Mouse (Mus musculus): ENCODE measurements around the gene Med27. TPM values are rescaled to one million over a fixed set of nuclear protein-coding genes. Genes with fewer than 3 reads are reported as not detected.

The Med27 gene
- polyA plus RNA-seq, 1 experiment = 5.7 TPM

DNA sequence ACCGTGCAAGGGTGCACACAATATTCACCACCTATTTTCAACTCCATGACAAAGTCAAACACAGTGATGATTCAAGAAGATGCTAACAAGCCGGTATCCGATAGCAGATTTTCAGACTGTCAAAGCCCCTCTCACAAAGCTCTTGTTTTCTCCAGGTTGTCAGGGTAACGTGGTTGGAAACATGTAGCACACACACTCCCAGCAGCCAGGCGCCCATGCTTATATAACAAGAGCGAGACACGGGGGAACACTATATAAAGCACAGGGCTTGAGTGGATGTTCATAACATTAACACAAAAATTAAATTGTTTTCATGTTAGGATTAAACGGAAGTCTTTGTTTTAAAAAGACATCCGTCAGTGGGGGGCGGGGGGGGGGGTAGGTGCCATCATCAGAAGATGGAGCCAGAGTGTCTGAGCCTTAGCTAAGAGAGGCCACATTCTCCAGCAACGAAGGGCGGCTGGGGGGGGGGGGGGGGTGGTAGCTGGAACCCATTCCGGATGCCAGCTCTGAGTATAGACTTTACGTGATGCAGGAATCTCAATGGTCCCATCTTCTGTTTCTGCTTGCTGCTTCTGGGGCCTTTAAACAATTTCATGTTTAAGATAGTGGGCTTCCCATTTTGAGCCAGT, 104.9 kb downstream of the Med27 start:
- TF ChIP-seq GATA1 (IDR thresholded peaks at IDR 0.05; ENCODE audit: low read length) = no peak
- TF ChIP-seq TAL1 (IDR thresholded peaks at IDR 0.05; ENCODE audit: low read length) = no peak
- H3K4me1 ChIP-seq (ENCODE audit: control insufficient read depth) = peaks cover under 1% of the 10 kb centered on the region
- no peak overlapping the region for H3K4me3 ChIP-seq (replicated peaks)
- H3K27me3 ChIP-seq (ENCODE audit: control insufficient read depth) = no peaks in the 10 kb centered on the region
- no peaks in the 10 kb centered on the region for H3K9me3 ChIP-seq (ENCODE audit: control insufficient read depth, low read length)
- H3K36me3 ChIP-seq (ENCODE audit: control insufficient read depth) = no peaks in the 10 kb centered on the region

DNA sequence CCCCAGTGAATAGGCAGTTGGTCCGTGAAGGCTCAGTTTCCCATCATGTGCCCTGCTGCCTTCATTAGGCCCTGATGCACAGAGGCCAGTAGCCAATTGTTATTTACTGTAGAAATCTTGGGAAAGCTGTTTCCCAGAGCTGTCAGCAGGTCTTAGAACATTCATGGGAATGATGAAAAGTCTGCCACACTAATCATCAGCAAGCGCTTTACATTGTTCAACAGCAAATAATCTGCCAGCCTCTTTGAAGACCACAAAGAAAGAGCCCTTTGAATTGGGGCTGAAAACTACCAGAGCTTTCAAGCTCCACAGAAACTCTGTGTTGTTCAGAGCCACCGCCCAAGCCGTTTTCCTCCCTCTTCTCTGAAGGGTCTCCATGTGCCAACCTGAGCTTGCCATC, 106.8 kb downstream of the Med27 start:
- no peaks in the 10 kb centered on the region for H3K9me3 ChIP-seq (ENCODE audit: control insufficient read depth, low read length)
- no peaks in the 10 kb centered on the region for H3K36me3 ChIP-seq (ENCODE audit: control insufficient read depth)
- H3K27me3 ChIP-seq (ENCODE audit: control insufficient read depth) = no peaks in the 10 kb centered on the region
- H3K4me1 ChIP-seq (ENCODE audit: control insufficient read depth) = peaks cover 18% of the 10 kb centered on the region
- no peak overlapping the region for H3K4me3 ChIP-seq (replicated peaks)
- TF ChIP-seq TAL1 (IDR thresholded peaks at IDR 0.05; ENCODE audit: low read length) = no peak
- no peak for TF ChIP-seq GATA1 (IDR thresholded peaks at IDR 0.05; ENCODE audit: low read length)

DNA sequence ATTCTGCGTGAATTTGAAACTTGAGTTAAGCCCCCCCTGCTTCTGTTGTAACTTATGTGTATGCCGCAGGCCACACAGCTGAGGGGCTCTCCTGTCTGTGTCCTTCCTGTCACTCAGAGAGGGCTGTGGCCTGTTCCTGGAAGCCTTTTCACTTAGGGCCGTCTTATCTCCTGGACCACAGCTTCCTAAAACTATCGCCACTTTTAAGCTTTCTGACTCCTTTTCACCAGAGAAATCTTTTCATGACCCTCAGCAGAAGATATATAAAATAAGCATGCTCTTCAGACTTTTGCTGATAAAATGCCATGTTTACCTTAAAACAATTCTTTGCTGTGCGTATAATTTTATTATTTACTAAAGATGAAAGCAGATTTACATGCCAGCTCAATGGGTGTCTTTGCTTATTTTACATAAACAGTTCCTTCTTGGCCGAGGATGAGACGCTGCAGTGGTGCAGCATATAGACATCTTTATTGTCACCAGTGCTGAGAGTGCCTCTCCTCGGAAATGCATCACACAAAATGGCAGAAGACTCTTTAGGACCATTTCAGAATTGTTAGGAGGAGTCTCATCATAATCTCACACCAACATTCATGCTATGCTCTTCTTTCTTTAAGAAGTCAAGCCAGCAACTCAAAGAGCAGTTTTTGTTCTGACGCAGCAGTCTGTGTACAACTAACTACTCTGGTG, 110.2 kb downstream of the Med27 start:
- Histone ChIP-seq H3K36me3 (ENCODE audit: control insufficient read depth) (no peaks in the 10 kb centered on the region), H3K9me3 (ENCODE audit: control insufficient read depth, low read length) (no peaks in the 10 kb centered on the region), H3K4me1 (ENCODE audit: control insufficient read depth) (peaks cover 20% of the 10 kb centered on the region), H3K27me3 (ENCODE audit: control insufficient read depth) (no peaks in the 10 kb centered on the region), H3K4me3 (replicated peaks) (no peak overlapping the region)
- no peak for TF ChIP-seq GATA1 (IDR thresholded peaks at IDR 0.05; ENCODE audit: low read length)
- TF ChIP-seq TAL1 (IDR thresholded peaks at IDR 0.05; ENCODE audit: low read length) = no peak

GRCm38 (mm10) chr2:29457677-29458076, 111.1 kb downstream of the Med27 start:
- Histone ChIP-seq H3K9me3 (ENCODE audit: control insufficient read depth, low read length) (no peaks in the 10 kb centered on the region), H3K4me1 (ENCODE audit: control insufficient read depth) (peaks cover 20% of the 10 kb centered on the region), H3K4me3 (replicated peaks) (no peak overlapping the region), H3K27me3 (ENCODE audit: control insufficient read depth) (no peaks in the 10 kb centered on the region), H3K36me3 (ENCODE audit: control insufficient read depth) (no peaks in the 10 kb centered on the region)
- TF ChIP-seq TAL1 (IDR thresholded peaks at IDR 0.05; ENCODE audit: low read length) (no peak), GATA1 (IDR thresholded peaks at IDR 0.05; ENCODE audit: low read length) (no peak)

DNA sequence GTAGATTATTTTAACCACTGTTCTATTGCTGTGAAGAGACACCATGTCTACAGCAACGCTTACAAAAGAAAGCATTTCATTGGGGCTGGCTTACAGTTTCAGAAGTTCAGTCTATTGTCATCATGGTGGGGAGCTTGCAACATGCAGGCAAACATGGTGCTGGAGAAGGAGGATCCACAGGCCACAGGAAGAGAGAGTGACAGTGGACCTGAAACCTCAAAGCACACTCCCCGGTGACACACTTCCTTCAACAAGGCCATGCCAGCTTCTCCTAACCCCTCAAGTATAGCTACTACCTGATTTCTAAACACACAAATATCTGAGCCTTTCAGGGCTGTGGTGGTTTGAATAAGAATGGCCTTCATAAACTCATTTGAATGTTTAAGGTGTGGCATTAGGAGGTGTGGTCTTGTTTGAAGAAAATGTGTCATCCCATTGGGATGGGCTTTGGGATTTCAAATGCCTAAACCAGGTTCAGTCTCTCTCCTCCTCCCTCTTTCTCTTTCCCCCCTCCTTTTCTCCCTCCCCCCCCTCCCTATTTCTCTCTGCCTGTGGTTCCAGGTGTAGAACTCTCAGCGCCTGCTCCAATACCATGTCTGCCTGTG, 111.8 kb downstream of the Med27 start:
- Histone ChIP-seq H3K27me3 (ENCODE audit: control insufficient read depth) (no peaks in the 10 kb centered on the region), H3K36me3 (ENCODE audit: control insufficient read depth) (no peaks in the 10 kb centered on the region), H3K9me3 (ENCODE audit: control insufficient read depth, low read length) (no peaks in the 10 kb centered on the region), H3K4me3 (replicated peaks) (no peak overlapping the region), H3K4me1 (ENCODE audit: control insufficient read depth) (peaks cover 20% of the 10 kb centered on the region)
- no peak for TF ChIP-seq GATA1 (IDR thresholded peaks at IDR 0.05; ENCODE audit: low read length)
- no peak for TF ChIP-seq TAL1 (IDR thresholded peaks at IDR 0.05; ENCODE audit: low read length)

- Histone ChIP-seq H3K27me3 (ENCODE audit: control insufficient read depth) (no peaks in the 10 kb centered on the region), H3K36me3 (ENCODE audit: control insufficient read depth) (no peaks in the 10 kb centered on the region), H3K9me3 (ENCODE audit: control insufficient read depth, low read length) (no peaks in the 10 kb centered on the region), H3K4me1 (ENCODE audit: control insufficient read depth) (peaks cover 20% of the 10 kb centered on the region), H3K4me3 (replicated peaks) (no peak overlapping the region)
- TF ChIP-seq TAL1 (IDR thresholded peaks at IDR 0.05; ENCODE audit: low read length) = no peak
- TF ChIP-seq GATA1 (IDR thresholded peaks at IDR 0.05; ENCODE audit: low read length) = no peak
Measured at GRCm38 (mm10) chr2:29459648-29460047, 113.0 kb downstream of the Med27 start.

DNA sequence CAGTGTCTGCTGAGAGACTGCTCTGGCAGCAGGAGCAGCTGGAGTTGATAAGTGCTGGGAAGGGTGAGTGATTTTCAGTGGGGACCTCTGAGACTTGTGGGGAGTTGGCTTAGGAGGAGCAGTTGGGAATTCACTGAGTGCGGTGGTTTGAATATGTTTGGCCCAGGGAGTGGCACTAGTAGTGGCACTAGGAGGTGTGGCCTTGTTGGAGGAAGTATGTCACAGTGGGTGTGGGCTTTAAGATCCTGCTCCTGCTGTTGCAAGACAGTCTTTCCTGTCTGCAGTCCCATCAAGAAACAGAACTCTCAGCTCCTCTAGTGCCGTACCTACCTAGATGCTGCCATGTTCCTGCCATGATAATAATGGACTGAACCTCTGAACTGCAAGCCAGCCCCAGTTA, 115.2 kb downstream of the Med27 start:
- no peaks in the 10 kb centered on the region for H3K36me3 ChIP-seq (ENCODE audit: control insufficient read depth)
- no peaks in the 10 kb centered on the region for H3K9me3 ChIP-seq (ENCODE audit: control insufficient read depth, low read length)
- H3K4me3 ChIP-seq (replicated peaks) = no peak overlapping the region
- TF ChIP-seq GATA1 (IDR thresholded peaks at IDR 0.05; ENCODE audit: low read length) = no peak
- no peak for TF ChIP-seq TAL1 (IDR thresholded peaks at IDR 0.05; ENCODE audit: low read length)
- H3K4me1 ChIP-seq (ENCODE audit: control insufficient read depth) = peaks cover 15% of the 10 kb centered on the region
- H3K27me3 ChIP-seq (ENCODE audit: control insufficient read depth) = no peaks in the 10 kb centered on the region

- Histone ChIP-seq H3K27me3 (ENCODE audit: control insufficient read depth) (no peaks in the 10 kb centered on the region), H3K4me3 (replicated peaks) (no peak overlapping the region), H3K4me1 (ENCODE audit: control insufficient read depth) (peaks cover 5% of the 10 kb centered on the region), H3K36me3 (ENCODE audit: control insufficient read depth) (no peaks in the 10 kb centered on the region), H3K9me3 (ENCODE audit: control insufficient read depth, low read length) (no peaks in the 10 kb centered on the region)
- no peak for TF ChIP-seq TAL1 (IDR thresholded peaks at IDR 0.05; ENCODE audit: low read length)
- no peak for TF ChIP-seq GATA1 (IDR thresholded peaks at IDR 0.05; ENCODE audit: low read length)
Measured at GRCm38 (mm10) chr2:29463039-29463585, 116.5 kb downstream of the Med27 start.

All from erythroblast, embryonic 14.5 days (primary cell).